Mouse (Mus musculus): Measurements from ENCODE around the gene Nos1. TPM values are rescaled to one million over a fixed set of nuclear protein-coding genes. Genes with fewer than 3 reads are reported as not detected.

The Nos1 gene
- polyA plus RNA-seq, 1 experiment from 2014 or later: 1.7 TPM

- Histone ChIP-seq H3K4me1 (no peaks in the 10 kb centered on the region), H3K9ac (no peak overlapping the region), H3K27ac (no peak overlapping the region), H3K4me2 (no peak overlapping the region), H3K36me3 (ENCODE audit: poor library complexity, severe bottlenecking) (peaks cover 97% of the 10 kb centered on the region), H3K27me3 (no peaks in the 10 kb centered on the region), H3K4me3 (no peak overlapping the region), H3K9me3 (replicated peaks) (no peaks in the 10 kb centered on the region)
- 90% methylated on average over 8 of the region's 8 CpGs for WGBS
- no peak for ATAC-seq
Measured at GRCm38 (mm10) chr5:117995372-117995901, 214.6 kb downstream of the Nos1 start.

GRCm38 (mm10) chr5:117995911-117996310, 215.1 kb downstream of the Nos1 start:
- Histone ChIP-seq H3K4me2 (no peak overlapping the region), H3K4me1 (no peaks in the 10 kb centered on the region), H3K27ac (no peak overlapping the region), H3K9ac (no peak overlapping the region), H3K36me3 (ENCODE audit: poor library complexity, severe bottlenecking) (peaks cover 97% of the 10 kb centered on the region), H3K9me3 (replicated peaks) (no peaks in the 10 kb centered on the region), H3K4me3 (no peak overlapping the region), H3K27me3 (no peaks in the 10 kb centered on the region)
- WGBS: 85% methylated on average over 6 of the region's 6 CpGs
- ATAC-seq: no peak

GRCm38 (mm10) chr5:117996581-117996980, 215.7 kb downstream of the Nos1 start:
- Histone ChIP-seq H3K27me3 (no peaks in the 10 kb centered on the region), H3K4me1 (no peaks in the 10 kb centered on the region), H3K36me3 (ENCODE audit: poor library complexity, severe bottlenecking) (peaks cover 97% of the 10 kb centered on the region), H3K9me3 (replicated peaks) (no peaks in the 10 kb centered on the region), H3K27ac (no peak overlapping the region), H3K4me3 (no peak overlapping the region), H3K9ac (no peak overlapping the region), H3K4me2 (no peak overlapping the region)
- 86% methylated on average over 6 of the region's 6 CpGs for WGBS
- ATAC-seq: no peak

- Histone ChIP-seq H3K4me3 (no peak overlapping the region), H3K9ac (no peak overlapping the region), H3K36me3 (ENCODE audit: poor library complexity, severe bottlenecking) (peaks cover 97% of the 10 kb centered on the region), H3K27ac (no peak overlapping the region), H3K9me3 (replicated peaks) (no peaks in the 10 kb centered on the region), H3K27me3 (no peaks in the 10 kb centered on the region), H3K4me1 (no peaks in the 10 kb centered on the region), H3K4me2 (no peak overlapping the region)
- WGBS: 44% methylated on average over 10 of the region's 10 CpGs
- ATAC-seq: no peak
Measured at GRCm38 (mm10) chr5:117997434-117997970, 216.7 kb downstream of the Nos1 start.

- Histone ChIP-seq H3K36me3 (ENCODE audit: poor library complexity, severe bottlenecking) (peaks cover 98% of the 10 kb centered on the region), H3K9ac (no peak overlapping the region), H3K27me3 (no peaks in the 10 kb centered on the region), H3K4me1 (no peaks in the 10 kb centered on the region), H3K4me2 (no peak overlapping the region), H3K4me3 (no peak overlapping the region), H3K27ac (no peak overlapping the region), H3K9me3 (replicated peaks) (no peaks in the 10 kb centered on the region)
- WGBS: 75% methylated on average over 7 of the region's 7 CpGs
- no peak for ATAC-seq
Measured at GRCm38 (mm10) chr5:117999061-117999460, 218.2 kb downstream of the Nos1 start.

GRCm38 (mm10) chr5:117999584-117999983, 218.8 kb downstream of the Nos1 start:
- no peak for ATAC-seq

GRCm38 (mm10) chr5:118002059-118002458, 221.2 kb downstream of the Nos1 start:
- H3K27me3 ChIP-seq: no peaks in the 10 kb centered on the region
- no peaks in the 10 kb centered on the region for H3K9me3 ChIP-seq (replicated peaks)
- H3K4me1 ChIP-seq: no peaks in the 10 kb centered on the region
- H3K9ac ChIP-seq: no peak overlapping the region
- no peak overlapping the region for H3K27ac ChIP-seq
- H3K36me3 ChIP-seq (ENCODE audit: poor library complexity, severe bottlenecking): peaks cover 99% of the 10 kb centered on the region
- 30% methylated on average over 9 of the region's 9 CpGs for WGBS
- no peak overlapping the region for H3K4me3 ChIP-seq
- H3K4me2 ChIP-seq: no peak overlapping the region
- peak; percentile 46; the same call in 1 of the 2 replicates for ATAC-seq

More at GRCm38 (mm10) chr5:117999584-117999983, 218.8 kb downstream of the Nos1 start:
- WGBS: 83% methylated on average over 11 of the region's 11 CpGs
- H3K4me2 ChIP-seq: no peak overlapping the region
- H3K4me1 ChIP-seq: no peaks in the 10 kb centered on the region
- H3K9me3 ChIP-seq (replicated peaks): no peaks in the 10 kb centered on the region
- H3K9ac ChIP-seq: no peak overlapping the region
- peaks cover 98% of the 10 kb centered on the region for H3K36me3 ChIP-seq (ENCODE audit: poor library complexity, severe bottlenecking)
- H3K4me3 ChIP-seq: no peak overlapping the region
- no peak overlapping the region for H3K27ac ChIP-seq
- H3K27me3 ChIP-seq: no peaks in the 10 kb centered on the region

- 69% methylated on average over 8 of the region's 8 CpGs for WGBS
- Histone ChIP-seq H3K27me3 (no peaks in the 10 kb centered on the region), H3K9ac (no peak overlapping the region), H3K27ac (no peak overlapping the region), H3K4me2 (no peak overlapping the region), H3K36me3 (ENCODE audit: poor library complexity, severe bottlenecking) (peaks cover 99% of the 10 kb centered on the region), H3K4me1 (no peaks in the 10 kb centered on the region), H3K9me3 (replicated peaks) (no peaks in the 10 kb centered on the region), H3K4me3 (no peak overlapping the region)
- ATAC-seq: no peak
Measured at GRCm38 (mm10) chr5:118004619-118005018, 223.8 kb downstream of the Nos1 start.

GRCm38 (mm10) chr5:118005728-118006127, 224.9 kb downstream of the Nos1 start:
- no peak for ATAC-seq
- 0 out of 2 replicates have a peak, but pooled peaks cover 6% of the 10 kb centered on the region for H3K4me1 ChIP-seq
- H3K27me3 ChIP-seq: no peaks in the 10 kb centered on the region
- no peak overlapping the region for H3K9ac ChIP-seq
- H3K4me3 ChIP-seq: no peak overlapping the region
- no peak overlapping the region for H3K27ac ChIP-seq
- no peaks in the 10 kb centered on the region for H3K9me3 ChIP-seq (replicated peaks)
- H3K4me2 ChIP-seq: no peak overlapping the region
- peaks cover 97% of the 10 kb centered on the region for H3K36me3 ChIP-seq (ENCODE audit: poor library complexity, severe bottlenecking)
- WGBS: 73% methylated on average over 1 of the region's 1 CpGs

GRCm38 (mm10) chr5:118008344-118008743, 227.5 kb downstream of the Nos1 start:
- Histone ChIP-seq H3K27ac (no peak overlapping the region), H3K9me3 (replicated peaks) (no peaks in the 10 kb centered on the region), H3K4me3 (no peak overlapping the region), H3K4me2 (no peak overlapping the region), H3K36me3 (ENCODE audit: poor library complexity, severe bottlenecking) (peaks cover 76% of the 10 kb centered on the region), H3K4me1 (peaks cover 19% of the 10 kb centered on the region), H3K9ac (no peak overlapping the region), H3K27me3 (no peaks in the 10 kb centered on the region)
- ATAC-seq: no peak
- 94% methylated on average over 13 of the region's 13 CpGs for WGBS

Other genes with a start within 250 kb of the Nos1 start
- 141 and 154 TPM in 2 replicates for gene Fbxo21, start 195.7 kb downstream of the Nos1 start, polyA plus RNA-seq (2015; fragmentation: Nextera tagmentation; extraction: Ambion mirVana)
- 4.5 and 5.2 TPM in 2 replicates for gene Tesc, start 246.7 kb downstream of the Nos1 start, polyA plus RNA-seq (2015; fragmentation: Nextera tagmentation; extraction: Ambion mirVana)